Mouse (Mus musculus) myocyte (in vitro differentiated cells): ENCODE results near the gene Smim7.

Experiments used
- E2F4 ChIP-seq: IDR thresholded peaks from one replicate; pipeline ENCODE4 v1.6.1; 2011; ENCODE audit warnings: mild to moderate bottlenecking, control low read depth, moderate library complexity; ENCODE audit not compliant: insufficient read depth
- MYOG ChIP-seq, 3 experiments: IDR thresholded peaks; one replicate each; pipeline ENCODE4 v1.6.1; 2011; ENCODE audit warnings: control low read depth in 2 of 3, low read depth in 2 of 3, mild to moderate bottlenecking in 2 of 3; ENCODE audit not compliant: insufficient read length in 2 of 3, control insufficient read depth in 1 of 3, insufficient read depth in 1 of 3
- POLR2A ChIP-seq: IDR thresholded peaks from one replicate; pipeline ENCODE4 v1.6.1; 2011; ENCODE audit warnings: low read depth, mild to moderate bottlenecking, control low read depth, moderate library complexity; ENCODE audit not compliant: insufficient read length
- SRF ChIP-seq: IDR thresholded peaks from one replicate; pipeline ENCODE4 v1.6.1; 2011; ENCODE audit warnings: low read depth; ENCODE audit not compliant: control insufficient read depth, insufficient read length
- TCF12 ChIP-seq: IDR thresholded peaks from one replicate; pipeline ENCODE4 v1.6.1; 2011; ENCODE audit warnings: mild to moderate bottlenecking, control low read depth; ENCODE audit not compliant: poor library complexity, insufficient read depth, severe bottlenecking

DNA sequence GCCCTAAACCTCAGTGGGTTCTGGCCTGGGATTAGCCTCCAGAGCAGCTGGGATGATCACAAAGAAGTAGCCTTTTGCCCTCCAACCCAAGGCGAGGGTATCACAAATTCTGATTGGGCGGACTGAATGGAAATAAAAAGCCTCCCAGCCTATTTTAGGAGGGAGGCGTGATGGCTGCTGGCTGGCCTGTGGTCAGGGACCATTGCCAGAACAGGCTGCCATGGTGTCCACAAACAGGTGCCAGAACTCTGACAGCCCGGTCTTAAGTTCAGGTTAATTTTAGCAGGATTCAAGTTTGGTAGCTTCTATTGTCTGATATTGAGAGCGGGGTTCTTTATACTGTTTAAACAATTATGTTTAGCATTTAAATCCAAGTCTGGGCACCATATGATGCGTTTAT is 16.9 kb upstream of the Smim7 start:
- peak; percentile 19 to 81 (median 68) for TF ChIP-seq MYOG (IDR thresholded peaks at IDR 0.05; ENCODE audit: control insufficient read depth in 1 of 3, insufficient read depth in 1 of 3, insufficient read length in 2 of 3, low read depth in 2 of 3)
- TF ChIP-seq POLR2A, result no peak
- TF ChIP-seq E2F4, result no peak
- TF ChIP-seq TCF12, result no peak
- no peak for TF ChIP-seq SRF
